Mouse (Mus musculus) lung, postnatal 0 days (tissue): ENCODE data around the gene Ucp3.

Experiments
- CTCF ChIP-seq: IDR thresholded peaks from 2 replicates; pipeline ENCODE4 v1.5.1; 2016; ENCODE audit warnings: antibody characterized with exemption, mild to moderate bottlenecking
- EP300 ChIP-seq: IDR thresholded peaks from 2 replicates; pipeline ENCODE4 v1.6.1; 2016; ENCODE audit warnings: antibody characterized with exemption, mild to moderate bottlenecking, control low read depth

GRCm38 (mm10) chr7:100506494-100506893, 33.7 kb downstream of the Ucp3 start:
- TF ChIP-seq CTCF (peak; percentile 17; the same call in 1 of the 2 replicates), EP300 (no peak)
